Mouse (Mus musculus) testis, adult 2 months (tissue): ENCODE results near the gene Zfhx3.

Source experiments
- CTCF ChIP-seq: fragments of 200-500 bp; IDR thresholded peaks from 2 replicates; pipeline ENCODE4 v1.5.1; 2012; ENCODE audit warnings: low read depth, mild to moderate bottlenecking, inconsistent platforms, low read length, moderate library complexity; ENCODE audit not compliant: control insufficient read depth, insufficient read depth, insufficient replicate concordance
- POLR2A ChIP-seq: fragments of 200-500 bp; IDR thresholded peaks from 2 replicates; pipeline ENCODE4 v1.6.1; 2012; ENCODE audit warnings: low read depth, mild to moderate bottlenecking, inconsistent platforms, low read length, moderate library complexity; ENCODE audit not compliant: control insufficient read depth

- no peak for TF ChIP-seq CTCF
- no peak for TF ChIP-seq POLR2A
These were observed 657.1 kb downstream of the Zfhx3 start for GRCm38 (mm10) chr8:108599558-108599957.
